Mouse (Mus musculus) neural tube, embryonic 11.5 days (tissue): ENCODE measurements around the gene Mblac1. TPM values are rescaled to one million over a fixed set of nuclear protein-coding genes. Genes with fewer than 3 reads are reported as not detected.

Source experiments
- ATAC-seq: fragments of 200-750 bp; cut with Nextera tagmentation; 2 replicates; pipeline ENCODE4 v1.8.0; 2017; ENCODE audit warnings: moderate number of reproducible peaks, mild to moderate bottlenecking, moderate TSS enrichment, moderate library complexity; ENCODE audit not compliant: insufficient read depth, low FRiP score, low TSS enrichment
- DNase-seq: peaks from one replicate; pipeline ENCODE4 v3.0.0-alpha.2; 2015; ENCODE audit warnings: low spot score
- H3K27ac ChIP-seq: fragments of 300-500 bp; sonication (generic); 2 replicates; pipeline ENCODE4 v1.5.1; 2014; ENCODE audit warnings: low read depth, mild to moderate bottlenecking, low read length
- H3K27me3 ChIP-seq: fragments of 300-500 bp; sonication (generic); 2 replicates; pipeline ENCODE4 v1.6.1; 2014; ENCODE audit warnings: mild to moderate bottlenecking, low read length, mixed read lengths; ENCODE audit not compliant: control insufficient read depth, insufficient read depth
- H3K36me3 ChIP-seq: fragments of 300-500 bp; sonication (generic); 2 replicates; pipeline ENCODE4 v1.6.1; 2014; ENCODE audit warnings: mild to moderate bottlenecking, low read length, moderate library complexity, mixed read lengths; ENCODE audit not compliant: control insufficient read depth, insufficient read depth
- H3K4me1 ChIP-seq: fragments of 300-500 bp; sonication (generic); 2 replicates; pipeline ENCODE4 v1.6.1; 2014; ENCODE audit warnings: low read length, mixed read lengths; ENCODE audit not compliant: control insufficient read depth, insufficient read depth
- H3K4me2 ChIP-seq: fragments of 300-500 bp; sonication (generic); 2 replicates; pipeline ENCODE4 v1.6.1; 2014; ENCODE audit warnings: low read depth, mild to moderate bottlenecking, moderate library complexity
- H3K4me3 ChIP-seq: fragments of 300-500 bp; sonication (generic); 2 replicates; pipeline ENCODE4 v1.5.1; 2014; ENCODE audit warnings: low read depth, low read length
- H3K9ac ChIP-seq: fragments of 300-500 bp; sonication (generic); 2 replicates; pipeline ENCODE4 v1.6.1; 2014; ENCODE audit warnings: mild to moderate bottlenecking, low read length
- H3K9me3 ChIP-seq: fragments of 300-500 bp; sonication (generic); 2 replicates; pipeline ENCODE4 v1.6.1; 2016; ENCODE audit warnings: low read length; ENCODE audit not compliant: control insufficient read depth
- WGBS: fragments of 180-500 bp; shearing (Covaris S2); extraction: QIAGEN DNeasy Blood & Tissue Kit; methylation state at CpG from one replicate; pipeline ENCODE4 v1.1.7; 2014; 5-methylcytosine and 5-hydroxymethylcytosine counted together
- polyA plus RNA-seq: library from polyadenylated mRNA; unstranded; fragments of >200 nt; fragmentation: Nextera tagmentation; extraction: Ambion mirVana; gene quantifications from 2 replicates; pipeline ENCODE4 v1.2.1, GENCODE M21; 2014

Mblac1 gene
- polyA plus RNA-seq: 10.2 and 10.8 TPM in 2 replicates

DNA sequence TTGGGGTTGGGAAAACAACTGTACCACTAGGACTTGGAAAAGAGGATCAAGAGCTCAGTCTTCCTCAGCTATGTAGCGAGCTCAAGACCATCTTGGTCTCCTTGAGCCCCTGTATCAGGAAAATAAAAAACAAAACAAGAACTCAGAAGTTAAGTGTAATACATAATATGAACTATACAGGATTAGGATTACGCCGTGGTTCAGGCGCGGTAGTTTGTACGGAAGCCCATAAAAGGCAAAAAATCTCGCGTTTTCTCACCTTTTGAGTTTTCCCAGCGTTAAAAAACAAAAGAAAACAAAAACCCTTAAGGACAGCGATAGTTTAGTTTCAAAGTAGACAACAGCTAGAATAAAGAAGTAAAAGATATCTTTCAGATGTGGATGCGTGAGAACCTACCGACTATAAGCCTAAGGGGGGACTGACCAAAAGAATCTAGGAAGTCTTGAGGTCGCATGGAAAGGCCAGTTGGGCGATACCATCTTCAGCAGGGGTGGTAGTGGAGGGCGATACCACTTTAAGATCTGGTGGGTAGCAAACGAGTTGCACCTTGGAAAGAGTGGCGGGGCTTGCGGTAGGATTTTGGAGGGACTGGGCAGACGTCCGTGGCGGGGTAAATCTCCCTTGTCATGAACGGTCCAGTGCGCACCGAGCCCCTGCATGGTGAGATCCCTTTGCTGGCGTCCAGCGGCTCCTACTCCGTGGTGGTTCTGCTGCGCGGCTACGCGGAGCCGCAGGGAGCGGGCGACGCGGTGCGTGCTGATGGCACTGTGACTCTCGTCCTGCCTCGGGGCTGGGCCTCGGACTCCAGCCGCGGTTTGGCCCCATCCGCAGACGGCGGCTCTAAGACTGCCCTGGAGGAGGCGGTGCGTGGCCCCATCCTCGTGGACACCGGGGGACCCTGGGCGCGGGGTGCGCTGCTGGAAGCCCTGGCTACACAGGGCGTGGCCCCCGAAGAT is at the start of gene Mblac1:
TSS of gene Mblac1 (plus strand) at position 544 of the 957 bp plus-strand sequence.
- Histone ChIP-seq H3K9me3 (no peaks in the 10 kb centered on the region), H3K27me3 (no peaks in the 10 kb centered on the region), H3K4me2 (peak within 1 kb of the TSS; percentile 99), H3K36me3 (no peaks in the 10 kb centered on the region; the same call in none of the 2 replicates), H3K4me3 (peak within 1 kb of the TSS; percentile 67), H3K4me1 (peaks cover 4% of the 10 kb centered on the region; the same call in 1 of the 2 replicates), H3K27ac (peak within 1 kb of the TSS; percentile 76), H3K9ac (peak within 1 kb of the TSS; percentile 86)
- DNase-seq (peak; percentile 88), ATAC-seq (peak; percentile 82)
- WGBS: 8% methylated on average over 54 of the region's 54 CpGs

DNA sequence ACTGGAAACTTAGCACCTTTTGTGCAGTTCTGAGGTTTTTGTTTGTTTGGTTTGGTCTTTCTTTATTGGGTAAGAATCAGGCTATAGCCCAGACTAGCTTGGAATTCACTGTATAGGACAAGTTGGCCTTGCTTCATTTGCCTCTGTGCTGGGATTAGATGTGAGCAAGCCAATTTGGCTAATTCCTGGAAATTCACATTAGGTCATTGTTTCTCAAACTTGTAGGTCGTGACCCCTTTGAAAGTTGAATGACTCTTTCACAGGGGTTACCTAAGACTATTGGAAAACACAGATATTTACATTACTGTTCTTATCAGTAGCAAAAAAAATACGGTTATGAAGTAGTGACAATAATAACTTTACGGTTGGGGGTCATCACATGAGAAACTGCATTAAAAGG is 39.7 kb upstream of the Mblac1 start:
- H3K27me3 ChIP-seq: no peaks in the 10 kb centered on the region
- H3K9ac ChIP-seq: peak overlapping the region; percentile 95
- 87% methylated on average over 3 of the region's 3 CpGs for WGBS

DNA sequence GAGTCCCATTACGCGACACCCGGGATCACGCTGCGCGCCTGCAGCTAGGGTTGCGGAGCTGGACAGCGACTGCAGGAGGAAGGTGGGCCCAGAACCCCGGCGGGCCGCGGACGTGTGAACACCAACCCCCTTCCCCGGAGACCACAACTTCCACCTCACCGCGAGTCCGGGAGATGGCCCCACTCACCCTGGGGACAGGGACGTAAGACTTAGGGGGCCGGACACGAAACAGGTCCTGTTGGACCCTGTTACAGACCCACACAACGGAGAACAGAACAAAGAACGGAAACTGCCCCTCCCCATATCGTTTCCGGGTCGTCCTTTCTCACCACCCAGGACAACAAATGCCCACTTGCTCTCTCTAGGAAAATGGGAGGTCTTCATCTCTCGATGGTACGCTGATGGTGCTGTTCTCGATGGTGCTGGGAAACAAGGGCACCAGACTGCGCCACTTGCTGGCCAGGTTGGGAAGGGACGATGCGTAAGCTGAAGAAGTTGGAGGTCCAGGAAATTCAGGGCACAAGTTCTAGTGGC is 38.6 kb upstream of the Mblac1 start, which contains the start of gene Zfp113:
TSS of gene Zfp113 (minus strand) at position 302 of the 534 bp plus-strand sequence.
- ATAC-seq (peak; percentile 97), DNase-seq (peak; percentile 89)
- Histone ChIP-seq H3K27ac (peak within 1 kb of the TSS; percentile 95), H3K4me1 (no peaks in the 10 kb centered on the region; the same call in 1 of the 2 replicates), H3K36me3 (peaks cover 4% of the 10 kb centered on the region), H3K9me3 (no peaks in the 10 kb centered on the region), H3K4me3 (peak within 1 kb of the TSS; percentile 73), H3K9ac (peak within 1 kb of the TSS; percentile 95), H3K27me3 (no peaks in the 10 kb centered on the region), H3K4me2 (peak within 1 kb of the TSS; percentile 68)
- under 1% methylated on average over 31 of the region's 31 CpGs for WGBS

More for the DNA sequence above, 39.7 kb upstream of the Mblac1 start:
- Histone ChIP-seq H3K9me3 (no peaks in the 10 kb centered on the region), H3K4me3 (peak overlapping the region; percentile 73), H3K4me1 (no peaks in the 10 kb centered on the region), H3K4me2 (peak overlapping the region; percentile 68), H3K36me3 (peaks cover 7% of the 10 kb centered on the region), H3K27ac (no peak overlapping the region)
- no peak for ATAC-seq
- no peak for DNase-seq

DNA sequence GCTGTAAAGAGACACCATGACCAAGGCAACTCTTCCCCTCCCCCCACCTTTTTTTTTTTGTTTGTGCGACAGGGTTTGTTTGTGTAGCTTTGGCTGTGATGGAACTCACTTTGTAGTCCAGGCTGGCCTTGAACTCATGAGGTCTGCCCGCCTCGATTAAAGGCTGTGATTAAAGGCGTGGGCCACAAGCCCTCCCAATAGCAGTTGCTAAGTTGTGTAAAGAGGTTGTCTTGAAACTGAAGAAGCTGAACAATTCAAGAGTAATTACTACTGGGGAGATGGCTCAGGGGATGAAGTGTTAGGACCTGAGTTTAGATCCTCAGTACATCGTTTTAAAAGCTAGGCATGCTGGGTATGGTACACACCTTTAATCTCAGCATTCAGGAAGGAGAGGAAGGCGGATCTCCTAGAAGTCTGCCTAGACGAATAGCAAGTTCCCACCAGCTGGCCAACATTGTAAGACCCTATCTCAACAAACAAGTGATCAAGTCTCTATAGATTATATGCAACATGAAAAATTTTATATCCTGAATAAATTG is 33.8 kb upstream of the Mblac1 start:
- ATAC-seq (no peak), DNase-seq (no peak)
- Histone ChIP-seq H3K9me3 (no peaks in the 10 kb centered on the region), H3K4me2 (peak overlapping the region; percentile 60), H3K9ac (peak overlapping the region; percentile 81; the same call in 1 of the 2 replicates), H3K27me3 (no peaks in the 10 kb centered on the region), H3K36me3 (peaks cover 12% of the 10 kb centered on the region), H3K4me1 (peaks cover 7% of the 10 kb centered on the region; the same call in 1 of the 2 replicates), H3K4me3 (peak overlapping the region; percentile 83), H3K27ac (no peak overlapping the region)
- 72% methylated on average over 7 of the region's 7 CpGs for WGBS

DNA sequence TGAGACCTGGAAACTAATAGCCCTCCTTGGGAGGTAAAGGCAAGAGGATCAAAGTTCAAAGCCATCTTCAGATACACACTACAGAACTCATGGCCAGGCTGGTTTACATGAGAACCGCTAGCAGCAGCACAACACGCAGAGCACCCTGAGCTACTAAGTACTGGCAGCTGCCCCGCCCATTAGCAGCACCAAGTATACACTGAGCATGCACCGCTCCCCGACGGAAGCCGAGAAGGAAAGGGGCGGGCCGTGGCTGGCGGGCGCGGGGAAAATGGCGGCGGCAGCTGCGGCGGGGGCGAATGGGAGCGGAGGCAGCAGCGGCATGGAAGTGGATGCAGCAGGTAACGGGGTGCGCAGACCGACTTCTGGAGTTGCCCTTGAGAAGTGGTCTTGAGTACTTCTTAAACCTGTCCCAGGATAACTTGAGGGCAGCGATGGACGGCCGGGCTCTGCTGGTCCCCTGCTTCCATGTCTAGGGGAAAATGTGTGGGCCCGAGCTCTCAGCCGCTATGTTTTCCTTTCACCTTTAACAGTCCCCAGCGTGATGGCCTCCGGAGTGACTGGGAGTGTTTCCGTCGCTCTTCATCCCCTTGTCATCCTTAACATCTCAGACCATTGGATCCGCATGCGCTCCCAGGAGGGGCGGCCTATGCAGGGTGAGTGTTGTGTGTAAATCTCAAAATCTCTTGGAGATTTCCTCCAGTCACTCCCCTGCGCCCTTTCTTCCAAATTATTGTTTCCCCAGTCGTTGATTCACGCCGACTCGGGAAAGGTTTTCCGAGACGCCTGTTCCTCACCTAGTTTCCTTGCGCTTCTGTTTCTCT is 33.1 kb upstream of the Mblac1 start, which contains the start of gene Cops6:
TSS of gene Cops6 (plus strand) at position 230 of the 824 bp plus-strand sequence.
- Histone ChIP-seq H3K4me3 (peak within 1 kb of the TSS; percentile 83), H3K9ac (peak within 1 kb of the TSS; percentile 81), H3K27me3 (no peaks in the 10 kb centered on the region), H3K4me2 (peak within 1 kb of the TSS; percentile 60), H3K9me3 (no peaks in the 10 kb centered on the region), H3K36me3 (peaks cover 17% of the 10 kb centered on the region), H3K4me1 (peaks cover 7% of the 10 kb centered on the region; the same call in 1 of the 2 replicates), H3K27ac (0 out of 2 replicates have a peak within 1 kb of the TSS, but pooled peaks have one; percentile 27)
- DNase-seq: peak; percentile 93
- ATAC-seq: peak; percentile 94
- under 1% methylated on average over 42 of the region's 42 CpGs for WGBS

DNA sequence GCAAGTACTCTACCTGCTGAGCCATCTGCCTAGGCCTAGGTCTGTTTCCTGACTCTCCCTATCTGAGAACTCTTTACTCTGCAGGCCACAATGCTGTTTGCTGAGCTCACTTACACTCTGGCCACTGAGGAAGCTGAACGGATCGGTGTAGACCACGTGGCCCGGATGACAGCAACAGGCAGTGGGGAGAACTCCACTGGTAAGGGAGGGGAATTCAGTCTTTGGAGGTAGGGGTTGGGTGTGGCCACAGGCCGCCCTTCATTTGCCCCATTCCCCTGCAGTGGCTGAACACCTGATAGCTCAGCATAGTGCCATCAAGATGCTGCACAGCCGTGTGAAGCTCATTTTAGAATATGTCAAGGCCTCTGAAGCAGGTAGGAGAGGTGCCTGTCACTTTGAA is 31.1 kb upstream of the Mblac1 start:
- Histone ChIP-seq H3K9ac (no peak overlapping the region), H3K27ac (no peak overlapping the region), H3K4me3 (no peak overlapping the region; the same call in 1 of the 2 replicates), H3K9me3 (no peaks in the 10 kb centered on the region), H3K27me3 (no peaks in the 10 kb centered on the region), H3K36me3 (peaks cover 23% of the 10 kb centered on the region), H3K4me1 (peaks cover 7% of the 10 kb centered on the region; the same call in 1 of the 2 replicates), H3K4me2 (no peak overlapping the region)
- no peak for ATAC-seq
- 73% methylated on average over 6 of the region's 6 CpGs for WGBS
- no peak for DNase-seq

DNA sequence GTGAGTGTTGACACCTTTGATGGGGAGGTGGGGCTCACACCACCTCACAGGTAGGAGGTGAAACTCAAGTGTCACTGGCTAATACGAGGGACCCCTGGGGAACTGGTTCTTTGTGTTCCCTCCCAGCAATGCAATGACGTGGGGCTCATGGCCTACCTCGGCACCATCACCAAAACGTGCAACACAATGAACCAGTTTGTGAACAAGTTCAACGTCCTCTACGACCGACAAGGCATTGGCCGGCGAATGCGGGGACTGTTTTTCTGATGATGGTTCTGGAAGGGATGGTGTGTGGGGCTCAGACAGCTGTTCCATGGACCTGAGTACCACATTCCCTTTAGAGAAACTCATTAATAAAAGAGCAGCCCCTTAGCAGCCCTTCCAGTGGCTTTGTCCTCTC is 30.5 kb upstream of the Mblac1 start:
- DNase-seq (no peak), ATAC-seq (no peak)

DNA sequence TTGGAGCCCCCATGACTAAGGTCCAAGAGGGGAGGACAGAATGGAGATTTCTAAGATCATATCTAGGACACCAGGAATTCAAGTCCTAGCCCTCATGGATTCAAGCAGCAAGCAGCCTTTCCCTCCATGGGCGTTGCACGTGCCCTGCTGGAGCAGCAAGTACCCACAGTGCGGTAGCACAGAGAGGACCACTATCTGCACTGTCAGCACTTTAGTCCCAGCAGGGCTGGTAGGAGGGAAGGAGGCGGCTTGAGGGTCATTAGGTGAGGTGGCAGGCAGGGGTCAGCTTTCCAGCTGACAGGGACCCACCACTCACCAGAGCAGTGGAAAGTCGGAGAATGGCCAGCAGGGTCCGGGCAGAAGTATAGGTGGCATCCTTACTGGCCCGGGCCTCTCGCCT is 28.5 kb upstream of the Mblac1 start:
- H3K4me2 ChIP-seq: no peak overlapping the region
- peaks cover 27% of the 10 kb centered on the region for H3K36me3 ChIP-seq
- H3K27me3 ChIP-seq: no peaks in the 10 kb centered on the region
- DNase-seq (no peak), ATAC-seq (no peak)
- 83% methylated on average over 8 of the region's 8 CpGs for WGBS
- no peak overlapping the region for H3K9ac ChIP-seq
- no peak overlapping the region for H3K4me3 ChIP-seq
- H3K27ac ChIP-seq: no peak overlapping the region
- no peaks in the 10 kb centered on the region for H3K9me3 ChIP-seq
- peaks cover 15% of the 10 kb centered on the region for H3K4me1 ChIP-seq

More for the DNA sequence above, 30.5 kb upstream of the Mblac1 start:
- no peak overlapping the region for H3K4me2 ChIP-seq
- 71% methylated on average over 10 of the region's 10 CpGs for WGBS
- no peak overlapping the region for H3K9ac ChIP-seq
- H3K27me3 ChIP-seq: no peaks in the 10 kb centered on the region
- H3K27ac ChIP-seq: no peak overlapping the region
- H3K4me3 ChIP-seq: no peak overlapping the region
- no peaks in the 10 kb centered on the region for H3K9me3 ChIP-seq
- H3K36me3 ChIP-seq: peaks cover 27% of the 10 kb centered on the region
- H3K4me1 ChIP-seq: peaks cover 7% of the 10 kb centered on the region; the same call in 1 of the 2 replicates
